Mouse (Mus musculus) heart, postnatal 10 days (tissue): Measurements from ENCODE around the gene Dcp1b. TPM values are rescaled to one million over a fixed set of nuclear protein-coding genes. Genes with fewer than 3 reads are reported as not detected.

Source experiments
- DNase-seq, 2 experiments: peaks; one replicate each; pipeline ENCODE4 v3.0.0; 2021
- intact Hi-C: fragments of 180-260 bp; cut with DNase I; formaldehyde crosslinking; loops from one replicate; pipeline ENCODE4 v1.15.1; 2025
- total RNA-seq, 2 experiments: library from RNA; stranded (reverse); gene quantifications; 2 replicates each; pipeline ENCODE4 v1.2.3; 2021

Gene Dcp1b
- 1 to 10 TPM; 4.2 to 5.3 TPM for total RNA-seq

DNA sequence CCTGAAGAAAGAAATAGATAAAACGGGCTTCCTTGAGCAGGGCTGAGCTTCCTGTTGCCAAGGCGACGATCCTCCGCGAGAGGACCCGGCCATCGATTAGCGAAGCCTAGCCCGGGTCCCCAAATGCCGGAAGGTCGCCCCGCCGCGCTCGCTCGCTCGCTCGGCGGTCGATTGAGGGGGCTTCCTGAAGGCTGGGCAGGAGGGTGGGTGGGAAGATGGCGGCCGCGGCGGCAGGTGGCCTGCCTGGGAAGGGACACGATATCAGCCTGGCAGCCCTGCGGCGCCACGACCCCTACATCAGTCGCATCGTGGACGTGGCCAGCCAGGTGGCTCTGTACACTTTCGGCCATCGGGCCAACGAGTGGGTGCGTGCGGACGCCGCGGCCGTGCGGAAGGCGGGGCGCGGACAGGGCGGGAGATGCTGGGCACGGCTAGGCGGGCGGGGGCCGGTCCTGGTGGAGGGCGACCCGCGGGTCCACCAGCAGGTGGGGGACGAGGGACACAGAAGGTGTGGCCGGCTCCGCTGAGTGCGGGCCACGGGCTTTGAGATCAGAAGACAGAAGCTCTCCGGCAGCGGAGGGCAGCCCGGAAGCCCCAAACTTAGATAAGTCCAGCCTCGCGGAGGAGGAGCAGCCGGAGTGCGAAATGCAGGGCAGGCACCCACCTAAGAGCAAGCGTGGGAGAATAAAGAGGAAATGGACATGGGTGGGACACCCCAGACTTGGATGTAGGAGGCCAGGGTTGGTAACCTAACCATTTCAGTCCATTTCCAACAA is at the start of gene Dcp1b:
Gene Dcp1b (plus strand): TSS at position 176 of the 776 bp plus-strand sequence.
- intact Hi-C loops, result no loop called here
- DNase-seq, result peak; percentile 90 to 91

DNA sequence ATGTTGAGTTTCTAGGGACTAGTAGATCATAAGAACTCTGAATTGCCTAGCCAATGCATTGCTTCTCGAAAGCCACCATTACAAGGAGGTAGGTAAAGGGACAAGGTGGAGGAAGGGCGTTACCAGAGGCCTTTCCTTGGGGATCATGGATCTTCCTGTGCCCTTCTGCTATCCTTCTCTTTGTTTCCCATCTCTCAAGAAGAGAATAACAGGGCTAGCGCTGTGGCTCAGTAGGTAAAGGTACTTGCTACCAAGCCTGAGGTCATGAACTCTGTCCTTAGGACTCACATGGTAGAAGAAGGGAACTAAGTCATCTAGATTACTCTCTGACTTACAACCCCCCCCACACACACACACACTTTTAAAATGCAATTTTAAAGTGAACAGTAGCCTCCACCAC is 48.1 kb upstream of the Dcp1b start:
- intact Hi-C loops, result loop anchor here (5.0 kb wide), 1 partner anchor 220 kb away; no protein-coding TSS in a partner anchor
- no peak for DNase-seq

DNA sequence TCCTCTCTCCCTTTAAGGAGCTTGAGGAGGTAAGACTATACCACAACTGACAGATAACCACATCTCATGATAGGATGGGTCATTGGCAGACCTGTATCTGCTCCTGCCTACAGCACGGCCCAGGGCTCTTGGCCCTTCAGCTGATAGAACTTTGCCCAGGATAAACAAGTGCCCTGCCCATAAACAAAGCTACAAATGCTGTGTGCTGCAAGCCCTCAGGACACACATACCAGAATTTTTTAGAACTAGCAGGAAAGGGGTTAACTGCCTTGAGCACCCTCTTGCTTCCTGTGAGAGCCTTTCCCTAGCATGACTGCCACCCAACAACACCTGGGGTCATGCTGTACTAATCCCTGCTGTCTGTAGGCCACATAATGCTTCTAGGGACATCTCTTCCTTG is 47.0 kb upstream of the Dcp1b start:
- DNase-seq, result no peak
- intact Hi-C loops, result loop anchor here (5.0 kb wide), 1 partner anchor 219 kb away; no protein-coding TSS in a partner anchor

DNA sequence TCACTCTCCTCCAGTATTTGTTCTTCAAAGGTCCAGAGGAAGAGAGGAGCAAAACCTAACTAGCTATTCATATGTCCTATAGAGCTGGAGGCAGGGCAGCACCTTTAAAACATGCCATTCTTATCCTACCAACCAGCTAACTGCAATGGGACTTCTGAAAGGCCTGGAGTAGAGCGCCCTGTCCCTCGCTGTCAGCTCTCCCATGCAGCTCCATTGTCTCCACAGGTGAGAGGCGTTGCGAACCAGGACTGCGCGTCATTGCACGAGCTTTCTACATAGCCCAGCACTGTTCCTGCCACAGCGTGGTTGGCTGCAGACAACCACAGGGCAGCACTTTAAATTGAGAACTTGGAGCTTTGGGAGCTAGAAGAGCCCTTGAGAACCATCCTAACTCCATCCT is 46.5 kb upstream of the Dcp1b start:
- intact Hi-C loops, result loop anchor here (5.0 kb wide), 1 partner anchor 219 kb away; no protein-coding TSS in a partner anchor
- DNase-seq, result no peak

DNA sequence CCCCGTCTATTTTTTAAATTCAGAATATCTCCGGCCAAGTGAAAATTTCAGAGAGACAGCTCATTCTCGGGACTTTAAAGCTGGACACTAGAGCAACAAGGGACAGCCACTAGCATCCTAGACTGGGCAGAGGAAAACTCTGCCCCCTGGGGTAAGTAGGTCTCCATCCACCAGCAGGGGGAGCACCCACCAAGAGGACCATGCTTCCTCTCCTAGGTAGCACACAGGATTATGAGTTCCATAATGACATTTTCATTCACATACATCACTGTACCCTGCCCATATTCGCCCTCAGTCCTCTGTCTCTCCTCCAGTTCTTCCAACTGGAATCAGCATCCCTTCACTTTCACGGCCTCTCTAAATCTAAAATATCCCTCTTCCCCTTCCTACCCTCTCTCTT is 45.4 kb upstream of the Dcp1b start:
- intact Hi-C loops, result loop anchor here (5.0 kb wide), 2 partner anchors 68 to 218 kb away; partner anchors contain the start of gene Cacna1c
- DNase-seq, result peak; percentile 57 to 66

DNA sequence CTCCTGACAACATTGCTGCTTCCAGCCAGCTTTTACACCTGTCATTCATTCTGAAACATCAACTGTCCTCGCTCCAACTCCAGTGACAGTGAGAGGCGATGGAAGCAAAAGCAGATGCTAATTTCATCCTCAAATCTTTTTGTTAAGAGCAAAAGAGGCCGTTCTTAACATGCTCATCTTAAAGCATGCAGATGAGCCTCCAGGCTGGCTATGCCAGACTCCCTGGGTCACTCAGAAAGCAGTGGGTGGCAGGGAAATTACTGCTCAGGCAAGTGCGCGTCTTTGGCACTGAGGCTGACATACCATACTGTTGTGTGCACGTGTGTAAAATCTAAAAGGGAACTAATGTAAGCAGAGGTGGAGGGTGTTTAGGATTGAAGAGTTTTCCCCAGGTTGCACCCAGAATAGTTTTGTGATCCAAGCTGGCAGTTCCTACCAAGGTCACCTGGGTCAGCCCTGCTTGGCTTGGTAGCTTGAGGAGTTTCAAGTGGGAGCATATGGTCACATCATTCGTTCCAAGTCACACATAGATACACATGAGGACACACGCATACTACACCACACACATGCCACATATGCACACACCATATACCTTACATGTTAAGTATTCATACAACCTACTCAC is 42.8 kb upstream of the Dcp1b start:
- DNase-seq, result peak; percentile 31 to 35
- intact Hi-C loops, result loop anchor here (5.0 kb wide), 1 partner anchor 65 kb away; the partner anchor contains the start of gene Cacna1c

DNA sequence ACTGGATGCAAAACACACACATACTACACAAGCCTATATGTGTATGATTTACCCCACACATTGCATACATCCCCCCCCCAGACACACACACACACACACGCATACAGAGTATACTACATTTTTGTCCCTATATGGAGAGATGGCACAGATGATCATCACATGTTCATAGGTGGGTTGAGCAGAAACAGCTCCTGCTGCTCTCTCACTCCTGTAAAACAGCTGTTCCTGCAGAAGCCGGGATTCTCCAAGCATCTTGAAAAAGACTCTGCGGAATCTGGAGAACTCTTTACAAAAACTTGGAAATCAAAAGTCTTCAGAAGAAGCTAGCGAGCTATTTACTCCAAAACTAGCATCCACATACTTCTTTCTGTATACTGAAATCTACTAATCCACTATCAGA is 42.2 kb upstream of the Dcp1b start:
- intact Hi-C loops, result loop anchor here (5.0 kb wide), 1 partner anchor 64 kb away; the partner anchor contains the start of gene Cacna1c
- no peak for DNase-seq

DNA sequence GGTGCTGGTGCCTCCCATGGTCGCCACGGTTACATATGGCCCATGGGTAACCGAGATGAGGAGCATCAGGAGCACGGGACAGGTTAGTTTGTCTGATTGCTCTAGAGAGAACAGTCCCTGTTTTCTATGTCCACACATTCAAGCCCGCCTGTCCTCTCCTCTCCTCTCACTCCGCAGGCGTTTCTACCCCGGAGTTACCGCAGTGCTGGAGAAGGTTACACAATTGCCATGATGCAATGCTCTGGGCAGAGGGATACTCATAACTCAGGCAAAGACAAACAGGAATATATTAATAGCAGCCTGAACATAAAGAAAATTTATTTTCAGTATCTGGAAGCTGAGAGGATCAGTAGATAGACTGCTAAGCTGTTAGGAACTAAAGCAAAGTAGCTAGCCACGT is 37.3 kb upstream of the Dcp1b start:
- intact Hi-C loops, result no loop called here
- no peak for DNase-seq

DNA sequence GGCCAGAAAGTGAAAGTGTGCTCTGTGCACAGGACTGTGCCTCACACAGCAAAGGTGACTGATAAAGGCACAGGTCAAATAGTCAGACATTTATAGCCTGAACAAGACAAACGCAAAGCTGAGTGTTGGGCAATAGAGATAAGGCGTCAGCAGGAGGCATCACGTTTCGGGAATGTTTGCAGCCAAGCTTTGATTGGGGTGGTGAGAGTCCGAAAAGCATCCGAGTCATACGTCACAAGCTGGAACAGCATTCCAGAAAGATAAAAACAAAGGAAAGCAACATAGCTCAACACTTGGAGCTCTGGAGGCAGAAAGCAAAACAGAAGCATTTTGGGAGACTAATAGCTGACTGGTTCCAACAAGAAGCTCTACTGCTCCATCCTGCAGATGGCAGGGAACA is 35.5 kb upstream of the Dcp1b start:
- intact Hi-C loops, result no loop called here
- DNase-seq, result peak; percentile 67 to 79

DNA sequence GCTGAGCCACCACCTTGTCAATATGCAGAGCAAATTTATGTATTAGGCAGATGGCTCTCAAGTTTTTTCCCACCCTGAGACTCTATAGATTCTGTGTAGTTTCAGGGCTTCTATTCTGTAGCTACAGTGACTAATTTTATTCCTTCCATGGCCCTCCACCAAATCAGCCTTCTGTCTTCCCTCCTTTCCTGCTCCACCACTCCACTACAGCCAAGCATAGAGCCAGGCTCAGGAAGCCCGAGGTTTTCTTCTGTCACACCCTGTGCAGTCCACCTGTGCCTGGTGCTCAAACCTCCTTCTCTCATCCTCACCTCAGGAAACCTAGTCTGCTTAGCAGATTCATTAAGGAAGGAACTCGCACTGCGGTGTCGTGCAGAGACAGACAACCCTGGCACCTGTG is 29.9 kb upstream of the Dcp1b start:
- intact Hi-C loops, result no loop called here
- no peak for DNase-seq

DNA sequence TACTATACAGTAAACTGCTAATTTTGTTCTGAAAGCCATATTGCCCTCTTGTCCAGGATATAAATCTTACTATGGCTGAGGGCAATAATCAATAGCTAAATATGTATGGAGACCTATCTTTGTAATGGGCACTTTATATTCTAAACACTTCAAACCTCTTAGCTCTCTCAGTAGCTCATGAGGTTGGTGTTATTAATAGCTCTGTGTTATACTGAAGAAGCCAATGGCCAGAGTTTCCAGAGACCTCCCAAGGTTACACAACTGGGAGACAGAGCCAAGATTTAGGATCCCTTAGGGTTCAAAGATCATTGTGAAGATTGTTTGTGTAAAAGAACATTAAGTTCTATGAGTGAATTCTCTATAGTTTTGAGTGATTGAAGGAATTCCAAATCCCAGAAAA is 9.4 kb upstream of the Dcp1b start:
- intact Hi-C loops, result no loop called here

DNA sequence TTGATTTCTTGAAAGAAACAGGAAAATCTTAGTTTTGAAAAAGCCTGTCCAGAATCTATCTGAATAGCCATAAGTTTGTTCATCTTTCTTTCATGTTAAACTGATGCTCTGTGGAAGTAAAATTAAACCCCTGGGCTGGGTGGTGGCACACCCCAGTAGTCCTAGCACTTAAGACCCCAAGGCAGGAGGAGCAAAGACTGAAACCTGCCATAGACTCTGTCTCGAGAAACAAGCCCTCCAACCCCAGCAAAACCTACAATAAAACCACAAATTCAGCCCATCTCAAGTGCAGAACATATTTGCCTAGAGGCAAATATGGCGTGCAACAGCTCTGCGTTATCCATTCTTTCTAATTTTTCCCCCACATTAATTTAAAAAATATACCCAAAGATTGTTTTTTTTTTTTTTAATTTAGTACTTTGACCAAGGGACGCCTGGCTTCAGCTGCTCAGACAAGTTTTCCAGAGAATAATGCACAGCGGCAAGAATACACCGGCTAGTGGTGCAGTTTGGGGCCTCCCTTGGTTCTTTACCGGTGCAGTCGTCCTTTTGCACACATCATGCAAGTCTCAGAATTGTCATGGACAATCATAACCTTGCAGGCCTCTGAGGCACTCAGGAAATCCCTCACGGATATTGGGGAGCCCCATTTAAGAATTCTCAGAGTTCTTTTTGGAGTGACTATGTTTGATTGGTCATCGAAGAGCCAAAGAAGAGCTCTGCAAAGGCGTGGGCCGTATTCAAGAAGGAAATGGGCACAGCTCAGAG is 562 bp upstream of the Dcp1b start:
- intact Hi-C loops, result no loop called here
- DNase-seq, result no peak

More for the DNA sequence above, 9.4 kb upstream of the Dcp1b start:
- DNase-seq, result no peak

DNA sequence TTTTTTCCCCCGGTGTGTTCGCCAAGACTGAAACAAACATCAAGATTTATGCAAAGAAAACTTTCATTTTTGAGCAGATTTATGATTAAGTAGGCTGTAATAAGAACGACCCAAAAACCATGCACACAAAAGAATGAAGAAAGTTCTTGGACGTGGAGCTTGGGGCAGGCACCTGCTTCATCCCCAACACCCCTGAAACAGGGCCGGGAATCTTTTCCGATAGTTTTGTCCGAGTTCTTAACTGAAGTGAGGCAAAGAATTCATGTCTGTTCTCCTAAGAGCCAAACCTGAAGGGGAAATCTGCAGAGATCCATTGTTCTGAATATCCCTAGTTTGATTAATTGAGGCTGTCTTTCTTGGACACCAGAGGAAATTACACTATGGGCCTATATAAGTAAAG is 1.1 kb downstream of the Dcp1b start:
- intact Hi-C loops, result no loop called here
- no peak for DNase-seq

DNA sequence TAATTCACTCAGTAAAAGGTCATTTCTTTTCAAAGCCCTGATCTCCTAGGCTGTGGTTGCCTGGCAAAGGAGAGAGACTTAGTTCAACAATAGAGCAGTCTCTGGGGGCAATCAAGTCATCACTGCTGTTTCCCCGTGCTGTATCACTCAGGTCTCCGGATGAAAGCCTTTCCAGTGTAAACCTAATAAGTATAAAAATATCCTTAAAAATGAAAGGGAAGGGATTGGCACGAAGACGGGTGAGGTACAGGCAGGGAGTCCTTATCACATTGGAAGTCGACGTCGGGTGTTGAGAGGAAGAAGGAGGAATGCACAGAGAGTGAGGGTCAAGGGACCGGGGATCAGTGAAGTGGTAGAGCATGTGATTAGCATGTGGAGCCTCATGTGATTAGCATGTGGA is 2.0 kb downstream of the Dcp1b start:
- DNase-seq, result no peak
- intact Hi-C loops, result no loop called here

DNA sequence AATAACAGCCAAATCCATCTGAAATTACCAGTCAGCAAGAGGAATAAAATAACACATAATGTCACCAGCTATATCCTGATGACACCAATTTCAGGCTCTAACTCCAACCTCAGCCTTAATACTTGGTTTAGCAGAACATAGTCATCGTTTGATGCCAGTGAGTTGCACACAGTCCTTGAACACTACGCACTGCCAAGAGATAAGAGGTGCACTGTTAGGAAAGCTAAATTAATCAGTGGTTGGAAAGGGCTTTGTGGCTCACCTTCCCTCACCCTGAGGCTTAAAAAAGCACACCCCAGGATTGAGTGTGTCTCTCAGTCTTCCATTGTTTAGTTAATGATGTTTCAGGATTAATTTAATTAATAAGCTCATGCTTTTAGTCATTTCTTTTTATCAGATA is 5.1 kb downstream of the Dcp1b start:
- intact Hi-C loops, result no loop called here
- DNase-seq, result peak in 1 of 2 experiments; percentile 66

DNA sequence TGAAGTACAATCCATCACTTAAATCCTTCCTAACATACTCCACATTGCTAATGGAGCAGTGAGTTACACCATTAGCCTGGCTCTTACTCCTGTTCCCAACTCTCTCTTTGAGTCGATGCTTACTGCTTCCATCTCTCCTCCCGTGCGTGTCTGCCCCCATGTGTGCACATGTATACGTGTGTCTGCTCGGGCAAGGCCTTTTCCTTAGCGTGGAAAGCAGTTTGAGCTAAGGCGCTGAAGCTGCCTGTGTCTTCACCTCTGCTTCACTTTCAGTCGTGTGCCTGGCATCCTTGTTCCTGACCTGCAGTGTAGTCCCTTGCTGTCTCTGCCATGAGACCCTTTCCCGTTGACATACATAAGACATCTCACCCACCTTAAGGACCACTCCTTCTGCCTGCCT is 7.2 kb downstream of the Dcp1b start:
- intact Hi-C loops, result no loop called here
- DNase-seq, result no peak

DNA sequence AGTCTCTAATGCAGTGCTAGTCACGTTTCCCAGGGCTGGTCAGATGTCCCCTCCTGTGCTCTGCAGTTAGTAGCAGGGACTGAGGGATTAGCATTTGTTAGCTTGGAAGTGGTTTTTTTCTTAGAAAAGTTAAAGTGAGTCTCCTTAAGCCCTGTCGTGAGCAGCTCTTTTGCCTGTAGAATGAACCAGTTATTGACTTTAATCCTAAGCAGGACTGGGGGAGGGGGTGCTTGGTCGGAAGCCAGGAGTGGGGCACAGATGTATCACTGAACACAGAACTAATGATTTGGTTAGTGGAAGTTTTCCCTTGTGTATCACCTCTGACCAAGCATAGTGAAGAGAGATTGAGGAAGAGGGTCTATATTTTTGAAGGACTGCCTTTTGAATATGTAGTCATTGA is 8.7 kb downstream of the Dcp1b start:
- intact Hi-C loops, result no loop called here
- DNase-seq, result no peak

DNA sequence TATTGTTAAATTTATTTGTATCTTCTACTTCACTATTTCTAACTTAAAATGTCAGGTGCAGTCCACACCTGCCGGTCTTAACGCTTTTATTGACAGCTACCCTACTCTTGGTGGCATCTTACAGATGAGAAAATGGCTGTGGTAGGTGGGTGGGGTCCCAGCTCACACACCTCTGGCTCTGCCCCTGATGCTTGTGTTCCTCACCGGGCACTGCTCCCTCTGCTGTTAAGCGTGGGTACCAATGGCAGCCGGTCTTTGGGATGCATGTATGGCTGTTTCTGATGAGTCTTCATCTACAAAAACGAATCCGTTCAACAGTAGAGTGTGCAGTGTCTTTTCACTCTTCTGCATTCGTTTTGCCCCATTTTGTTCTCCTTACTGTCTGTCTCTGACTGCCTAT is 11.6 kb downstream of the Dcp1b start:
- intact Hi-C loops, result no loop called here
- DNase-seq, result peak in 1 of 2 experiments; percentile 24

DNA sequence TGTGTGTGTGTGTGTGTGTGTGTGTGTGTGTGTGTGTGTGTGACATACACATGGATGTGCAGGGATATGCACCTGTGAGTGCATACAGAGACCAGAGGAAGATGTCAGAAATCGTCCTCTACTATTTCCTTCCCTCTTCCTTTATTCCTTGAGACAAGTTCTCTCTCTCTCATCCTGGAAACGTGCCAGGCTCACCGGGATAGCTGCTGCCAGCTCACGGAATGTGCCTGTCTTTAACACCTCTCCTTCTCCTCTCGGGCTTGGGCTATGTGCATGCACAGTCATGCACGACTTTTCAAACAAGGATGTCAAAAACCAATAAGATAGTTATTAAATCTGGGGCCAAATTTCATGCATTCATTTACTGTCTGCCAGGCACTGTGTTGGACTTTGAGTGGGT is 12.6 kb downstream of the Dcp1b start:
- intact Hi-C loops, result no loop called here

DNA sequence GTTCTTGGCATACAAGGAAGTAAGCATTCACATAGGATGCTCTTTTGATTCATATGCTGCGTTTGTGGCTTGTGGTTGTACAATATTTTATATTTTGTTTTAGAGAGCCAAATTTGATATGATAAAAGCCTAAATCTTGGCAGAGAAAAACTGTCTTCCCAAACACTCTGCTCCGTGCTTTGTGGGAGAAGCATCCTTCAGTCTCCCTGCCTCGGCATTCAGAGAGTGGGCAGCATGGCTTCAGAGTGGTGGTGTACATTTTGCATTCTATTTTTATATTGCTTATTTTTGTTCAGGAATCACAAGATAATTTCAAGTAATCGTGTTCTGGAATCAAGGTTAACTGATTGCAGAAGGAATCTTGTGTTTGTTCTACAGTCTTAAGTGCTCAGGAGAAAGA is 16.4 kb downstream of the Dcp1b start:
- no peak for DNase-seq
- intact Hi-C loops, result loop anchor here (5.0 kb wide), 1 partner anchor 79 kb away; no protein-coding TSS in a partner anchor

More for the DNA sequence above, 12.6 kb downstream of the Dcp1b start:
- no peak for DNase-seq

DNA sequence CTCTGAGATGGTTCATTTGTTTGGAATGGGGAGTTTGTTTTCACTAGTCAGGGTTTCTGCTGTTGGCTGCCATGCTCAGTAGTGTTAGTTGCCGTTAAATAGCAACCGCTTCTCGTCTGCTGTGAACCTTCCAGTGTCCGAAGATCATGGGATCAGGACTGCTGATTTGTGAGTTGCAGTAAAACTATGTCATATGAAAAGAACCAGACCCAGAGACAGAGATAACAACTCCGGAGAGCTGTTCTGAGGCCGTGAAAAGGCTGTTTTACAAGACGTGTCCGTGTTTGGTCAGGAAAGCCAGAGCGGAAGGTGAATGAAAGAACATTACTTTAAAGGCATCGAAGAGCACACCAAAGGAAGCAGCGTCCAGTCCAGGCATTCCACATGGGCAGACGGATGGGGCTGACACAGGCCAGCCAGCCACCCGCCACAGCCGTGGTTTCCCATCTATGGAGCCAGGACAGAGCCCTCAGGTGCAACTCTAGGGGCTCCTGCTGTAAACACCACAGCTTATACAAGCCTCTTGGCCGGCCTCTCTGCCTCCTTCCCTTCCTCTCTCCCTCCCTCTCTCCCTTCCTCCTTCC is 18.6 kb downstream of the Dcp1b start:
- intact Hi-C loops, result loop anchor here (5.0 kb wide), 1 partner anchor 81 kb away; no protein-coding TSS in a partner anchor
- peak in 1 of 2 experiments; percentile 52 for DNase-seq
